Mouse (Mus musculus) kidney, embryonic 15.5 days (tissue): ENCODE measurements around the gene Gm17304. TPM values are rescaled to one million over a fixed set of nuclear protein-coding genes. Genes with fewer than 3 reads are reported as not detected.

ENCODE experiments used
- ATAC-seq: fragments of 200-750 bp; cut with Nextera tagmentation; replicated peaks from 2 replicates; pipeline ENCODE4 v1.8.0; 2017; ENCODE audit warnings: moderate TSS enrichment; ENCODE audit not compliant: low FRiP score
- H3K27ac ChIP-seq: fragments of 300-500 bp; sonication (generic); 2 replicates; pipeline ENCODE4 v1.5.1; 2015; ENCODE audit warnings: mild to moderate bottlenecking, inconsistent platforms
- H3K27me3 ChIP-seq: fragments of 300-500 bp; sonication (generic); 2 replicates; pipeline ENCODE4 v1.6.1; 2015; ENCODE audit warnings: inconsistent platforms
- H3K36me3 ChIP-seq: fragments of 300-500 bp; sonication (generic); 2 replicates; pipeline ENCODE4 v1.6.1; 2015; ENCODE audit warnings: inconsistent platforms
- H3K4me1 ChIP-seq: fragments of 300-500 bp; sonication (generic); 2 replicates; pipeline ENCODE4 v1.6.1; 2015; ENCODE audit warnings: inconsistent platforms
- H3K4me2 ChIP-seq: fragments of 300-500 bp; sonication (generic); 2 replicates; pipeline ENCODE4 v1.6.1; 2015; ENCODE audit warnings: moderate library complexity, mild to moderate bottlenecking, inconsistent platforms
- H3K4me3 ChIP-seq: fragments of 300-500 bp; sonication (generic); replicated peaks from 2 replicates; pipeline ENCODE4 v1.5.1; 2015; ENCODE audit warnings: mild to moderate bottlenecking, inconsistent platforms
- H3K9ac ChIP-seq: fragments of 300-500 bp; sonication (generic); 2 replicates; pipeline ENCODE4 v1.6.1; 2015; ENCODE audit warnings: mild to moderate bottlenecking, inconsistent platforms
- H3K9me3 ChIP-seq: fragments of 300-500 bp; sonication (generic); replicated peaks from 2 replicates; pipeline ENCODE4 v1.6.1; 2016; ENCODE audit warnings: inconsistent platforms
- WGBS: fragments of 180-500 bp; shearing (Covaris S2); methylation state at CpG from one replicate; pipeline ENCODE4 v1.1.7; 2015; ENCODE audit warnings: mixed read lengths; 5-methylcytosine and 5-hydroxymethylcytosine counted together
- polyA plus RNA-seq: library from polyadenylated mRNA; unstranded; fragments of >200 nt; fragmentation: Nextera tagmentation; extraction: Ambion mirVana; gene quantifications from 2 replicates; pipeline ENCODE4 v1.2.1, GENCODE M21; 2015

Gene Gm17304
- polyA plus RNA-seq, 1 experiment from 2014 or later = not detected

- Histone ChIP-seq H3K27ac (no peak overlapping the region), H3K27me3 (no peaks in the 10 kb centered on the region)
These were observed 14.5 kb upstream of the Gm17304 start for GRCm38 (mm10) chr5:106594388-106594787.

GRCm38 (mm10) chr5:106597472-106597871 lies 11.4 kb upstream of the Gm17304 start:
- Histone ChIP-seq H3K9ac (no peak overlapping the region), H3K4me1 (no peaks in the 10 kb centered on the region), H3K4me3 (no peak overlapping the region), H3K27ac (no peak overlapping the region), H3K4me2 (no peak overlapping the region), H3K27me3 (no peaks in the 10 kb centered on the region), H3K9me3 (no peaks in the 10 kb centered on the region), H3K36me3 (peaks cover 10% of the 10 kb centered on the region; the same call in 1 of the 2 replicates)
- 84% methylated on average over 2 of the region's 2 CpGs for WGBS
- no peak for ATAC-seq

More at GRCm38 (mm10) chr5:106594388-106594787, 14.5 kb upstream of the Gm17304 start:
- no peak overlapping the region for H3K4me3 ChIP-seq
- no peak overlapping the region for H3K4me2 ChIP-seq
- H3K36me3 ChIP-seq = peaks cover 18% of the 10 kb centered on the region; the same call in 1 of the 2 replicates
- H3K9ac ChIP-seq = no peak overlapping the region
- no peaks in the 10 kb centered on the region for H3K9me3 ChIP-seq
- no peaks in the 10 kb centered on the region for H3K4me1 ChIP-seq
- ATAC-seq = no peak

- Histone ChIP-seq H3K9me3 (no peaks in the 10 kb centered on the region), H3K4me1 (no peaks in the 10 kb centered on the region), H3K27ac (no peak overlapping the region), H3K36me3 (peaks cover 13% of the 10 kb centered on the region; the same call in 1 of the 2 replicates), H3K9ac (no peak overlapping the region), H3K4me2 (no peak overlapping the region), H3K27me3 (no peaks in the 10 kb centered on the region), H3K4me3 (no peak overlapping the region)
- no peak for ATAC-seq
- 86% methylated on average over 8 of the region's 8 CpGs for WGBS
These were observed 9.4 kb upstream of the Gm17304 start for GRCm38 (mm10) chr5:106599482-106599881.

GRCm38 (mm10) chr5:106604381-106604780 lies 4.5 kb upstream of the Gm17304 start:
- Histone ChIP-seq H3K27me3 (no peaks in the 10 kb centered on the region), H3K36me3 (peaks cover 10% of the 10 kb centered on the region; the same call in 1 of the 2 replicates), H3K9me3 (no peaks in the 10 kb centered on the region), H3K4me3 (no peak overlapping the region), H3K9ac (no peak overlapping the region), H3K4me1 (peaks cover 4% of the 10 kb centered on the region; the same call in 1 of the 2 replicates), H3K4me2 (no peak overlapping the region), H3K27ac (no peak overlapping the region)
- 79% methylated on average over 5 of the region's 5 CpGs for WGBS
- no peak for ATAC-seq

- no peak for ATAC-seq
- no peaks in the 10 kb centered on the region for H3K9me3 ChIP-seq
- H3K4me2 ChIP-seq = no peak overlapping the region
- no peak overlapping the region for H3K27ac ChIP-seq
- no peak overlapping the region for H3K4me3 ChIP-seq
- peaks cover 4% of the 10 kb centered on the region; the same call in 1 of the 2 replicates for H3K4me1 ChIP-seq
- no peaks in the 10 kb centered on the region for H3K27me3 ChIP-seq
- whole genome bisulfite sequencing = 83% methylated on average over 6 of the region's 6 CpGs
- peaks cover 8% of the 10 kb centered on the region; the same call in 1 of the 2 replicates for H3K36me3 ChIP-seq
- H3K9ac ChIP-seq = no peak overlapping the region
These were observed 3.8 kb upstream of the Gm17304 start for GRCm38 (mm10) chr5:106605096-106605495.

GRCm38 (mm10) chr5:106607081-106607480 lies 1.8 kb upstream of the Gm17304 start:
- no peak overlapping the region for H3K9ac ChIP-seq
- WGBS = 56% methylated on average over 5 of the region's 5 CpGs
- H3K27me3 ChIP-seq = no peaks in the 10 kb centered on the region
- H3K4me1 ChIP-seq = peaks cover 4% of the 10 kb centered on the region; the same call in 1 of the 2 replicates
- no peaks in the 10 kb centered on the region for H3K9me3 ChIP-seq
- H3K27ac ChIP-seq = no peak overlapping the region
- ATAC-seq = no peak
- peaks cover 18% of the 10 kb centered on the region for H3K36me3 ChIP-seq
- H3K4me2 ChIP-seq = no peak overlapping the region
- no peak overlapping the region for H3K4me3 ChIP-seq

GRCm38 (mm10) chr5:106612151-106612550 lies 3.3 kb downstream of the Gm17304 start:
- no peak overlapping the region for H3K4me2 ChIP-seq

GRCm38 (mm10) chr5:106614570-106614969 lies 5.7 kb downstream of the Gm17304 start:
- ATAC-seq = no peak
- 77% methylated on average over 7 of the region's 7 CpGs for WGBS

More at GRCm38 (mm10) chr5:106612151-106612550, 3.3 kb downstream of the Gm17304 start:
- Histone ChIP-seq H3K4me1 (no peaks in the 10 kb centered on the region), H3K9ac (no peak overlapping the region), H3K27me3 (no peaks in the 10 kb centered on the region), H3K36me3 (peaks cover 26% of the 10 kb centered on the region), H3K27ac (no peak overlapping the region), H3K4me3 (no peak overlapping the region), H3K9me3 (no peaks in the 10 kb centered on the region)
- 87% methylated on average over 2 of the region's 2 CpGs for WGBS
- no peak for ATAC-seq

GRCm38 (mm10) chr5:106615006-106615405 lies 6.1 kb downstream of the Gm17304 start:
- Histone ChIP-seq H3K4me2 (no peak overlapping the region), H3K9me3 (no peaks in the 10 kb centered on the region), H3K27me3 (no peaks in the 10 kb centered on the region), H3K36me3 (peaks cover 39% of the 10 kb centered on the region), H3K4me3 (no peak overlapping the region), H3K9ac (no peak overlapping the region), H3K27ac (no peak overlapping the region), H3K4me1 (no peaks in the 10 kb centered on the region)
- ATAC-seq = no peak
- 90% methylated on average over 2 of the region's 2 CpGs for WGBS

More at GRCm38 (mm10) chr5:106614570-106614969, 5.7 kb downstream of the Gm17304 start:
- H3K36me3 ChIP-seq = peaks cover 38% of the 10 kb centered on the region
- H3K4me2 ChIP-seq = no peak overlapping the region
- H3K9ac ChIP-seq = no peak overlapping the region
- H3K4me3 ChIP-seq = no peak overlapping the region
- no peak overlapping the region for H3K27ac ChIP-seq
- H3K4me1 ChIP-seq = no peaks in the 10 kb centered on the region
- no peaks in the 10 kb centered on the region for H3K27me3 ChIP-seq
- no peaks in the 10 kb centered on the region for H3K9me3 ChIP-seq

GRCm38 (mm10) chr5:106620446-106620845 lies 11.5 kb downstream of the Gm17304 start:
- H3K4me3 ChIP-seq = no peak overlapping the region
- H3K4me2 ChIP-seq = no peak overlapping the region
- peaks cover 56% of the 10 kb centered on the region for H3K36me3 ChIP-seq
- H3K4me1 ChIP-seq = no peaks in the 10 kb centered on the region
- H3K9me3 ChIP-seq = no peaks in the 10 kb centered on the region
- H3K9ac ChIP-seq = no peak overlapping the region
- ATAC-seq = no peak
- WGBS = 91% methylated on average over 6 of the region's 6 CpGs
- no peaks in the 10 kb centered on the region for H3K27me3 ChIP-seq
- no peak overlapping the region for H3K27ac ChIP-seq

GRCm38 (mm10) chr5:106622193-106622592 lies 13.3 kb downstream of the Gm17304 start:
- Histone ChIP-seq H3K27me3 (no peaks in the 10 kb centered on the region), H3K4me1 (no peaks in the 10 kb centered on the region), H3K9ac (no peak overlapping the region), H3K36me3 (peaks cover 60% of the 10 kb centered on the region), H3K9me3 (no peaks in the 10 kb centered on the region), H3K4me3 (no peak overlapping the region), H3K4me2 (no peak overlapping the region), H3K27ac (no peak overlapping the region)
- ATAC-seq = no peak
- WGBS = 92% methylated on average over 5 of the region's 5 CpGs

- Histone ChIP-seq H3K9ac (no peak overlapping the region), H3K27me3 (no peaks in the 10 kb centered on the region), H3K4me1 (peaks cover 3% of the 10 kb centered on the region), H3K4me3 (no peak overlapping the region), H3K4me2 (no peak overlapping the region), H3K36me3 (peaks cover 53% of the 10 kb centered on the region), H3K27ac (no peak overlapping the region), H3K9me3 (no peaks in the 10 kb centered on the region)
- ATAC-seq = no peak
- 93% methylated on average over 4 of the region's 4 CpGs for WGBS
These were observed 14.4 kb downstream of the Gm17304 start for GRCm38 (mm10) chr5:106623337-106623736.
